Mouse (Mus musculus) embryonic facial prominence, embryonic 13.5 days (tissue): ENCODE data around the gene Sytl2. TPM values are rescaled to one million over a fixed set of nuclear protein-coding genes. Genes with fewer than 3 reads are reported as not detected.

ENCODE experiments used
- ATAC-seq: fragments of 200-750 bp; cut with Nextera tagmentation; 2 replicates; pipeline ENCODE4 v1.8.0; 2017; ENCODE audit warnings: low read depth; ENCODE audit not compliant: insufficient number of reproducible peaks, insufficient read depth, low FRiP score, low TSS enrichment
- H3K27ac ChIP-seq: fragments of 300-500 bp; sonication (generic); 2 replicates; pipeline ENCODE4 v1.5.1; 2015; ENCODE audit warnings: moderate library complexity, mild to moderate bottlenecking, inconsistent platforms
- H3K27me3 ChIP-seq: fragments of 300-500 bp; sonication (generic); 2 replicates; pipeline ENCODE4 v1.6.1; 2015; ENCODE audit warnings: mild to moderate bottlenecking, inconsistent platforms
- H3K36me3 ChIP-seq: fragments of 300-500 bp; sonication (generic); 2 replicates; pipeline ENCODE4 v1.6.1; 2015; ENCODE audit warnings: mild to moderate bottlenecking, inconsistent platforms
- H3K4me1 ChIP-seq: fragments of 300-500 bp; sonication (generic); 2 replicates; pipeline ENCODE4 v1.6.1; 2015; ENCODE audit warnings: inconsistent platforms
- H3K4me2 ChIP-seq: fragments of 300-500 bp; sonication (generic); 2 replicates; pipeline ENCODE4 v1.6.1; 2015; ENCODE audit warnings: moderate library complexity, mild to moderate bottlenecking, inconsistent platforms
- H3K4me3 ChIP-seq: fragments of 300-500 bp; sonication (generic); 2 replicates; pipeline ENCODE4 v1.5.1; 2015; ENCODE audit warnings: mild to moderate bottlenecking, inconsistent platforms
- H3K9ac ChIP-seq: fragments of 300-500 bp; sonication (generic); 2 replicates; pipeline ENCODE4 v1.6.1; 2015; ENCODE audit warnings: mild to moderate bottlenecking, inconsistent platforms
- H3K9me3 ChIP-seq: fragments of 300-500 bp; sonication (generic); 2 replicates; pipeline ENCODE4 v1.6.1; 2016; ENCODE audit warnings: inconsistent platforms
- WGBS: fragments of 180-500 bp; shearing (Covaris S2); methylation state at CpG from one replicate; pipeline ENCODE4 v1.1.7; 2015; ENCODE audit warnings: mixed read lengths; 5-methylcytosine and 5-hydroxymethylcytosine counted together
- polyA plus RNA-seq: library from polyadenylated mRNA; unstranded; fragments of >200 nt; fragmentation: Nextera tagmentation; extraction: Ambion mirVana; gene quantifications from 2 replicates; pipeline ENCODE4 v1.2.1, GENCODE M21; 2015

Gene Sytl2
- polyA plus RNA-seq, 1 experiment from 2014 or later = 8.4 TPM

GRCm38 (mm10) chr7:90347779-90348437 is 45.9 kb downstream of the Sytl2 start:
- 72% methylated on average over 5 of the region's 5 CpGs for WGBS

GRCm38 (mm10) chr7:90349014-90349413 is 47.0 kb downstream of the Sytl2 start:
- no peak overlapping the region for H3K27ac ChIP-seq
- no peaks in the 10 kb centered on the region for H3K36me3 ChIP-seq
- H3K9me3 ChIP-seq = no peaks in the 10 kb centered on the region
- H3K4me2 ChIP-seq = no peak overlapping the region
- no peak for ATAC-seq
- no peak overlapping the region for H3K9ac ChIP-seq
- H3K27me3 ChIP-seq = no peaks in the 10 kb centered on the region
- no peak overlapping the region for H3K4me3 ChIP-seq
- WGBS = 73% methylated on average over 5 of the region's 5 CpGs
- no peaks in the 10 kb centered on the region for H3K4me1 ChIP-seq

More at GRCm38 (mm10) chr7:90347779-90348437, 45.9 kb downstream of the Sytl2 start:
- Histone ChIP-seq H3K27me3 (no peaks in the 10 kb centered on the region), H3K9ac (no peak overlapping the region), H3K4me2 (no peak overlapping the region), H3K4me1 (no peaks in the 10 kb centered on the region), H3K9me3 (no peaks in the 10 kb centered on the region), H3K4me3 (no peak overlapping the region), H3K36me3 (no peaks in the 10 kb centered on the region), H3K27ac (no peak overlapping the region)
- no peak for ATAC-seq

- no peak overlapping the region for H3K4me2 ChIP-seq
- no peaks in the 10 kb centered on the region for H3K4me1 ChIP-seq
- 66% methylated on average over 3 of the region's 3 CpGs for WGBS
- H3K27ac ChIP-seq = no peak overlapping the region
- no peak overlapping the region for H3K9ac ChIP-seq
- no peaks in the 10 kb centered on the region for H3K9me3 ChIP-seq
- H3K36me3 ChIP-seq = no peaks in the 10 kb centered on the region
- no peaks in the 10 kb centered on the region for H3K27me3 ChIP-seq
- H3K4me3 ChIP-seq = no peak overlapping the region
- ATAC-seq = no peak
Measured at GRCm38 (mm10) chr7:90352183-90352582, 50.1 kb downstream of the Sytl2 start.

GRCm38 (mm10) chr7:90353488-90354228 is 51.6 kb downstream of the Sytl2 start:
- Histone ChIP-seq H3K9ac (no peak overlapping the region), H3K27me3 (no peaks in the 10 kb centered on the region), H3K4me3 (no peak overlapping the region), H3K4me2 (no peak overlapping the region), H3K27ac (no peak overlapping the region), H3K9me3 (no peaks in the 10 kb centered on the region), H3K4me1 (no peaks in the 10 kb centered on the region), H3K36me3 (no peaks in the 10 kb centered on the region)
- no peak for ATAC-seq
- WGBS = 77% methylated on average over 12 of the region's 12 CpGs

- WGBS = 76% methylated on average over 2 of the region's 2 CpGs
- no peaks in the 10 kb centered on the region for H3K9me3 ChIP-seq
- H3K4me3 ChIP-seq = no peak overlapping the region
- no peak overlapping the region for H3K4me2 ChIP-seq
- no peaks in the 10 kb centered on the region for H3K4me1 ChIP-seq
- H3K9ac ChIP-seq = no peak overlapping the region
- no peaks in the 10 kb centered on the region for H3K27me3 ChIP-seq
- no peaks in the 10 kb centered on the region for H3K36me3 ChIP-seq
- no peak overlapping the region for H3K27ac ChIP-seq
- ATAC-seq = no peak
Measured at GRCm38 (mm10) chr7:90354229-90354604, 52.2 kb downstream of the Sytl2 start.

GRCm38 (mm10) chr7:90355454-90355853 is 53.4 kb downstream of the Sytl2 start:
- H3K36me3 ChIP-seq = no peaks in the 10 kb centered on the region
- H3K4me3 ChIP-seq = no peak overlapping the region
- no peaks in the 10 kb centered on the region for H3K4me1 ChIP-seq
- no peak overlapping the region for H3K4me2 ChIP-seq
- no peak overlapping the region for H3K9ac ChIP-seq
- H3K27me3 ChIP-seq = no peaks in the 10 kb centered on the region
- no peak for ATAC-seq
- H3K9me3 ChIP-seq = no peaks in the 10 kb centered on the region
- no peak overlapping the region for H3K27ac ChIP-seq
- 85% methylated on average over 3 of the region's 3 CpGs for WGBS

- H3K4me2 ChIP-seq = no peak overlapping the region
- ATAC-seq = no peak
- H3K27ac ChIP-seq = no peak overlapping the region
- H3K9ac ChIP-seq = no peak overlapping the region
- H3K4me1 ChIP-seq = no peaks in the 10 kb centered on the region
- WGBS = 67% methylated on average over 2 of the region's 2 CpGs
- no peaks in the 10 kb centered on the region for H3K36me3 ChIP-seq
- no peak overlapping the region for H3K4me3 ChIP-seq
- no peaks in the 10 kb centered on the region for H3K9me3 ChIP-seq
- H3K27me3 ChIP-seq = no peaks in the 10 kb centered on the region
Measured at GRCm38 (mm10) chr7:90355995-90356394, 53.9 kb downstream of the Sytl2 start.

- H3K9ac ChIP-seq = no peak overlapping the region
- no peaks in the 10 kb centered on the region for H3K9me3 ChIP-seq
- no peaks in the 10 kb centered on the region for H3K27me3 ChIP-seq
- ATAC-seq = no peak
- 71% methylated on average over 7 of the region's 7 CpGs for WGBS
- H3K27ac ChIP-seq = no peak overlapping the region
- no peaks in the 10 kb centered on the region for H3K36me3 ChIP-seq
- no peak overlapping the region for H3K4me2 ChIP-seq
- no peak overlapping the region for H3K4me3 ChIP-seq
- no peaks in the 10 kb centered on the region for H3K4me1 ChIP-seq
Measured at GRCm38 (mm10) chr7:90362788-90363187, 60.7 kb downstream of the Sytl2 start.

- Histone ChIP-seq H3K27ac (no peak overlapping the region), H3K27me3 (no peaks in the 10 kb centered on the region), H3K9ac (no peak overlapping the region), H3K36me3 (no peaks in the 10 kb centered on the region), H3K4me1 (no peaks in the 10 kb centered on the region), H3K4me3 (no peak overlapping the region), H3K4me2 (no peak overlapping the region), H3K9me3 (no peaks in the 10 kb centered on the region)
- 72% methylated on average over 6 of the region's 6 CpGs for WGBS
- ATAC-seq = no peak
Measured at GRCm38 (mm10) chr7:90370071-90370851, 68.2 kb downstream of the Sytl2 start.

- Histone ChIP-seq H3K27ac (no peak overlapping the region), H3K4me1 (no peaks in the 10 kb centered on the region), H3K4me2 (no peak overlapping the region), H3K4me3 (no peak overlapping the region), H3K9me3 (no peaks in the 10 kb centered on the region), H3K9ac (no peak overlapping the region), H3K27me3 (no peaks in the 10 kb centered on the region), H3K36me3 (no peaks in the 10 kb centered on the region)
- 55% methylated on average over 4 of the region's 4 CpGs for WGBS
- no peak for ATAC-seq
Measured at GRCm38 (mm10) chr7:90372804-90373203, 70.8 kb downstream of the Sytl2 start.

GRCm38 (mm10) chr7:90384411-90384810 is 82.4 kb downstream of the Sytl2 start:
- WGBS = 58% methylated on average over 2 of the region's 2 CpGs
- no peak for ATAC-seq

More at GRCm38 (mm10) chr7:90384411-90384810, 82.4 kb downstream of the Sytl2 start:
- H3K4me1 ChIP-seq = peaks cover 9% of the 10 kb centered on the region
- no peak overlapping the region for H3K4me2 ChIP-seq
- H3K27me3 ChIP-seq = peaks cover 8% of the 10 kb centered on the region; the same call in 1 of the 2 replicates
- no peak overlapping the region for H3K4me3 ChIP-seq
- H3K36me3 ChIP-seq = no peaks in the 10 kb centered on the region
- no peak overlapping the region for H3K27ac ChIP-seq
- no peaks in the 10 kb centered on the region for H3K9me3 ChIP-seq
- H3K9ac ChIP-seq = no peak overlapping the region
